Mouse (Mus musculus) hindbrain, postnatal 0 days (tissue): ENCODE data around the gene Trir. TPM values are rescaled to one million over a fixed set of nuclear protein-coding genes. Genes with fewer than 3 reads are reported as not detected.
A peak's percentile ranks its signal among the peaks of the same experiment; 100 is the strongest.

ENCODE experiments used
- ATAC-seq: fragments of 200-750 bp; cut with Nextera tagmentation; 2 replicates; pipeline ENCODE4 v1.8.0; 2017; ENCODE audit warnings: mild to moderate bottlenecking, moderate TSS enrichment, moderate library complexity
- DNase-seq: peaks from one replicate; pipeline ENCODE4 v3.0.0-alpha.2; 2015; ENCODE audit warnings: low spot score
- H3K27ac ChIP-seq: fragments of 300-500 bp; sonication (generic); 2 replicates; pipeline ENCODE4 v1.5.1; 2014; ENCODE audit warnings: mild to moderate bottlenecking
- H3K27me3 ChIP-seq: fragments of 300-500 bp; sonication (generic); 2 replicates; pipeline ENCODE4 v1.6.1; 2014; ENCODE audit warnings: low read length, mixed read lengths; ENCODE audit not compliant: insufficient read depth
- H3K36me3 ChIP-seq: fragments of 300-500 bp; sonication (generic); 2 replicates; pipeline ENCODE4 v1.6.1; 2014; ENCODE audit warnings: low read length, mixed read lengths; ENCODE audit not compliant: insufficient read depth
- H3K4me1 ChIP-seq: fragments of 300-500 bp; sonication (generic); 2 replicates; pipeline ENCODE4 v1.6.1; 2014; ENCODE audit warnings: antibody characterized with exemption, low read length, mixed read lengths; ENCODE audit not compliant: insufficient read depth
- H3K4me2 ChIP-seq: fragments of 300-500 bp; sonication (generic); 2 replicates; pipeline ENCODE4 v1.6.1; 2014; ENCODE audit warnings: low read depth, mild to moderate bottlenecking, low read length, moderate library complexity, mixed read lengths
- H3K4me3 ChIP-seq: fragments of 300-500 bp; sonication (generic); 2 replicates; pipeline ENCODE4 v1.5.1; 2014; ENCODE audit warnings: low read length
- H3K9ac ChIP-seq: fragments of 300-500 bp; sonication (generic); replicated peaks from 2 replicates; pipeline ENCODE4 v1.6.1; 2014; ENCODE audit warnings: mild to moderate bottlenecking, low read length, moderate library complexity, mixed read lengths
- H3K9me3 ChIP-seq: fragments of 300-500 bp; sonication (generic); 2 replicates; pipeline ENCODE4 v1.6.1; 2016; ENCODE audit warnings: low read length, mixed read lengths
- CTCF ChIP-seq: IDR thresholded peaks from 2 replicates; pipeline ENCODE4 v1.5.1; 2016; ENCODE audit warnings: antibody characterized with exemption, control low read depth, low read depth
- WGBS: fragments of 180-500 bp; shearing (Covaris S2); extraction: QIAGEN DNeasy Blood & Tissue Kit; methylation state at CpG from one replicate; pipeline ENCODE4 v1.1.7; 2014; 5-methylcytosine and 5-hydroxymethylcytosine counted together
- polyA plus RNA-seq: library from polyadenylated mRNA; unstranded; fragments of >200 nt; fragmentation: Nextera tagmentation; extraction: Ambion mirVana; gene quantifications from 2 replicates; pipeline ENCODE4 v1.2.1, GENCODE M21; 2015
- total RNA-seq: library from RNA; depleted of rRNA; stranded (reverse); fragments of >200 nt; gene quantifications from 2 replicates; pipeline ENCODE4 v1.2.3, GENCODE M21; 2014

Gene Trir
- total and polyA plus RNA-seq, 2 experiments from 2014 or later = 146 to 220 TPM

GRCm38 (mm10) chr8:84986379-84986945 lies 40.2 kb upstream of the Trir start:
- H3K27me3 ChIP-seq = no peaks in the 10 kb centered on the region

GRCm38 (mm10) chr8:84987388-84987787 lies 39.2 kb upstream of the Trir start:
- TF ChIP-seq CTCF = no peak
- H3K27me3 ChIP-seq = no peaks in the 10 kb centered on the region
- H3K4me3 ChIP-seq = no peak overlapping the region
- H3K27ac ChIP-seq = no peak overlapping the region
- no peak for ATAC-seq
- H3K4me1 ChIP-seq = peaks cover 16% of the 10 kb centered on the region
- no peaks in the 10 kb centered on the region for H3K36me3 ChIP-seq
- DNase-seq = no peak
- 82% methylated on average over 5 of the region's 5 CpGs for WGBS
- no peak overlapping the region for H3K9ac ChIP-seq
- H3K4me2 ChIP-seq = no peak overlapping the region
- H3K9me3 ChIP-seq = no peaks in the 10 kb centered on the region

More at GRCm38 (mm10) chr8:84986379-84986945, 40.2 kb upstream of the Trir start:
- ATAC-seq (no peak), DNase-seq (no peak)
- TF ChIP-seq CTCF = no peak
- Histone ChIP-seq H3K4me3 (peak overlapping the region; percentile 51; the same call in 1 of the 2 replicates), H3K36me3 (no peaks in the 10 kb centered on the region), H3K9me3 (no peaks in the 10 kb centered on the region), H3K27ac (peak overlapping the region; percentile 75), H3K4me2 (peak overlapping the region; percentile 99), H3K4me1 (peaks cover 16% of the 10 kb centered on the region), H3K9ac (peak overlapping the region; percentile 52; the same call in 1 of the 2 replicates)
- 33% methylated on average over 8 of the region's 8 CpGs for WGBS

- Histone ChIP-seq H3K9ac (no peak overlapping the region), H3K4me3 (no peak overlapping the region), H3K4me1 (peaks cover 16% of the 10 kb centered on the region), H3K27me3 (no peaks in the 10 kb centered on the region), H3K4me2 (no peak overlapping the region), H3K9me3 (no peaks in the 10 kb centered on the region), H3K36me3 (no peaks in the 10 kb centered on the region), H3K27ac (no peak overlapping the region)
- ATAC-seq = no peak
- no peak for TF ChIP-seq CTCF
- WGBS = 71% methylated on average over 2 of the region's 2 CpGs
- no peak for DNase-seq
Measured at GRCm38 (mm10) chr8:84987903-84988302, 38.7 kb upstream of the Trir start.

- 16% methylated on average over 15 of the region's 15 CpGs for WGBS
- Histone ChIP-seq H3K9ac (no peak overlapping the region; the same call in 1 of the 2 replicates), H3K4me3 (peak overlapping the region; percentile 61; the same call in 1 of the 2 replicates), H3K27me3 (no peaks in the 10 kb centered on the region), H3K36me3 (no peaks in the 10 kb centered on the region), H3K9me3 (no peaks in the 10 kb centered on the region), H3K4me1 (peaks cover 16% of the 10 kb centered on the region), H3K4me2 (peak overlapping the region; percentile 84), H3K27ac (no peak overlapping the region)
- ATAC-seq (no peak), DNase-seq (no peak)
- no peak for TF ChIP-seq CTCF
Measured at GRCm38 (mm10) chr8:84989311-84989731, 37.3 kb upstream of the Trir start.

GRCm38 (mm10) chr8:84989810-84990209 lies 36.8 kb upstream of the Trir start:
- H3K4me3 ChIP-seq = peak overlapping the region; percentile 61
- no peaks in the 10 kb centered on the region for H3K9me3 ChIP-seq
- ATAC-seq (peak; percentile 31), DNase-seq (peak; percentile 93)
- H3K4me2 ChIP-seq = peak overlapping the region; percentile 84
- no peaks in the 10 kb centered on the region for H3K27me3 ChIP-seq
- H3K36me3 ChIP-seq = no peaks in the 10 kb centered on the region
- peak; percentile 86 for TF ChIP-seq CTCF
- H3K4me1 ChIP-seq = peaks cover 15% of the 10 kb centered on the region
- peak overlapping the region; percentile 76 for H3K27ac ChIP-seq
- WGBS = under 1% methylated on average over 15 of the region's 15 CpGs
- H3K9ac ChIP-seq = peak overlapping the region; percentile 78

- under 1% methylated on average over 28 of the region's 28 CpGs for WGBS
- no peaks in the 10 kb centered on the region for H3K27me3 ChIP-seq
- no peaks in the 10 kb centered on the region for H3K36me3 ChIP-seq
- H3K4me2 ChIP-seq = peak within 1 kb of the TSS; percentile 84
- peak; percentile 96 for TF ChIP-seq CTCF
- H3K4me1 ChIP-seq = peaks cover 10% of the 10 kb centered on the region
- H3K4me3 ChIP-seq = peak within 1 kb of the TSS; percentile 61
- no peaks in the 10 kb centered on the region for H3K9me3 ChIP-seq
- H3K27ac ChIP-seq = peak within 1 kb of the TSS; percentile 76
- peak; percentile 94 for ATAC-seq
- DNase-seq = peak; percentile 99
- H3K9ac ChIP-seq = peak within 1 kb of the TSS; percentile 78
Measured at GRCm38 (mm10) chr8:84990349-84990748, 36.3 kb upstream of the Trir start, which contains the start of gene Hook2. Hook2 (plus strand) TSS chr8:84990603.

GRCm38 (mm10) chr8:84990836-84991235 lies 35.8 kb upstream of the Trir start:
- peak; percentile 59 for ATAC-seq
- H3K27me3 ChIP-seq = no peaks in the 10 kb centered on the region
- 2% methylated on average over 15 of the region's 15 CpGs for WGBS

More at GRCm38 (mm10) chr8:84990836-84991235, 35.8 kb upstream of the Trir start:
- H3K9ac ChIP-seq = peak overlapping the region; percentile 78
- no peaks in the 10 kb centered on the region for H3K9me3 ChIP-seq
- H3K4me1 ChIP-seq = 0 out of 2 replicates have a peak, but pooled peaks cover 6% of the 10 kb centered on the region
- H3K27ac ChIP-seq = peak overlapping the region; percentile 76
- peak overlapping the region; percentile 84 for H3K4me2 ChIP-seq
- no peaks in the 10 kb centered on the region for H3K36me3 ChIP-seq
- DNase-seq = peak; percentile 74
- H3K4me3 ChIP-seq = peak overlapping the region; percentile 61
- no peak for TF ChIP-seq CTCF
